Mouse (Mus musculus) thymus, postnatal 10 days (tissue): Measurements from ENCODE around the gene Sptssa.

ENCODE experiments used
- DNase-seq, 2 experiments: peaks; one replicate each; pipeline ENCODE4 v3.0.0; 2021; ENCODE audit warnings: low spot score in 2 of 2

The Sptssa gene

DNA sequence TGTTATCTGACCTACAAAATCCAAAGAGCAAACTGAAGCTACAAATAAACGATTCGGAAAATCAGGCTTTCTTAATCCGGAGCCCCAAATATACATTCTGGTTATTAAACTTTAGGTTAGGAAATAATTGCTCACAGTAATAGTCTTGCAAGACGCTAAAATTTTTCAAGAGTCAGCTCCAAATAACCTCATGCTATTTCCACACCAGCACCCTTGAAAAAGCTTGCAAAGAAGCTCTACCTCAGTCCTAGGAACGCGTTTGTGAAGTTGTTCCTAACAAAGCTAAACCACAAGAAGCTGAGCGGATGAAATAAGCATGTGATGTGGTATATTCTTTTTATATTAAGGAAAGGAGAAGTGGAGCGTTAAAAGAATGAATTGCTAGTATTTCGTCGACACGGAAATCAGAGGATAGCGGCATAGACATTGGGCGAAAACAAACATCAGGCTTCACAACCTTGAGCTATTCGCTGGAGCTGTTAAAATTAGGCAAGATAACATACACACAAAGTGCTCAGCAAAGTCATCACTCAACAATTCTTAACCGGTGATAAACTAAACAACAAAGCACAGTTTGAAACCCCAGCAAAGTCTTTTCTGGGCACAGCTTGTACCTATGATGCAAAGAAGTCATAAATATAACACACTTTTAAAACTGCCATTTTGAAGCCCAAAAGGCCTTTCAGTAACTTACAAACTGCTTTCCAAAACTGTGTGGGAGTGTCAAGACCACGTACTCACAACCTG, 908 bp downstream of the Sptssa start:
- DNase-seq: no peak

DNA sequence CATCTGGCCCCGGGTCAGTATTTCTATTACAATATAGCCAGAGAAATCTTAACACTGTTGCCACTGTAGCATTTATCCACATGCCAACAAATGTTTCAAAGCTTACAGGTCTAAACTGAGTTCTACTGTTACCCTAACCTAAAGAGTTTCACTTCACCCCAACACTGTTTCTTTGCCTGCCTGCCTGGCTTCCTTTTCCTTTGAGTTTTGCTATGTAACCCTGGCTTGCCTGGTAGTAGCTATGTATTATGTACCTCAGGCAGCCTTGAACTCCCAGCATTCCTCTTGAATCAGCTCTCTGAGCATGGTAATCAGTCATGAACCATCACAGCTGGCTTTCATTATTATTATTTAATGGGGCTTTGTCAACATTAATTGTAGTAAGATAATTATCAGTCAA, 1.6 kb downstream of the Sptssa start:
- no peak for DNase-seq

DNA sequence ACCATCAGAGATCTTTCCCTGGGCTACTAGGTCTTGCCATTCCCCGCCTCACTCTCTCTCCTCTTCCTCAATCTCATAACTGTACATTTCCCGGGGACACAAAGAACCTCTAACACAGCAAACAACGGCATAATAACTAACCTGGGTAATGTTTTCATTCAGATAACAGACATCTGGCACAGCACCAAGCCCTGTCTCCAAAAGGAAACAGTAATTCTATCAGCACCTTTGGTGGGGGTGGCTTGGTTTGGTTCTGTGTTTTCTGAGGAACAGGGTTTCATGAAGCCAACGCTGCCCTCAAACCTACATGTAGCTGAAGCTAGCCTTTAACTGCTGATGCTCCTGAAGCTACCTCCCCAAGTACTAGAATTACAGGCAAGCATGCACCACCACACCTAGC, 2.2 kb downstream of the Sptssa start:
- no peak for DNase-seq

DNA sequence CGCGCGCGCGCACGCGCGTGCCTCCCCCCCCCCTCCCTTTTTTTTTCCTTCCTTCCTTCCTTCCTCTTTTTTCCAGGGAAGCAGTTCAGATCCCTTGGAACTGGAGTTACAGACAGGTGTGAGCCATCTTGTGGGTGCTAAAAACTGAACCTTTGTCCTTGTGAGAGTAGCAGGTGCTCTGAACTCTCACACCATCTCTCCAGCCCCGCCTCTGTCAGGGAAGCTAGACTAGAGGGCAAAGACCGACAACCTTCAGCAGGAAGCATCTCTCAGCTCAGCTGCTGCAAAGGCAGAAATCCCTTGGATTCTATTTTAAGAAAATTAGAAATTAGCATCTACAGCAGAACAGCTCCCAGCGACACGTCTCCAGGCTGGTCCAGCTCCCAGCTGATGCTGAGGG, 4.0 kb downstream of the Sptssa start:
- DNase-seq: peak in 1 of 2 experiments; percentile 15

DNA sequence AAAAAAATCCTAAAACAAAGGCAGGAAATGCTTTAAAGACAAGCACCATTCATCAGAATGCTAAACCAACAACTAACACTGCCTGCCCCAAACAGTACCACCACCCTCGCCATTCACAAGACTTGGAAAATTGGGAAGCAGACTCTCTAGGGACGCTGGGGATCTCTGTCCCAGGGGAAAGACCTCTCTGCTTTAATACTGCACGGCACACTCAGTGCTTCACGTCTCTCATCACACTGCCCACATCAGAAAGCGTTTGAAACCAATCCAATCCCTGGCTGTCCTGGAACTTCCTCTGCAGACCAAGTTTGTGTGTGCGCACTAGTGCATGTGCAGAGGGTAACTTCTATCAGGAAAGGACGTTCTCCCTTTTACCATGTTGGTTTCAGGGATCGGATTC, 4.6 kb downstream of the Sptssa start:
- DNase-seq: no peak

DNA sequence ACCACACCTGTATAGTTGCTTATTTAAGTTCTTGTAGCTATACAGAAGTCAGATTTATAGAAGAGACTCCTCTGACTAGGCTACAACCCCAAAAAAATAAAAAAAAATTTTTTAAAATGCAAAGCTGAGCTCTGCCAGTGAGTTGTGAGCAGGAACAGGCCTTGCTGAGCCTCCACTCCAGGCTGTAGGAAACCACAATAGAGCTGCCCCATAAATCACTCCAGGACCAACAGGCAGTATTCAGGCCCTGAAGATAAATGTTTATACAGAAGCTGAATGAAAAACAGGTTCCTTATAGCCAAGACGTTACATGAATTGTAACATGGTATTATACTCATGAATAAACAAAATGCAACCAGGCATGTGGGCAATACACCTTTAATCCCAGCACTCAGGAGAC, 5.2 kb downstream of the Sptssa start:
- no peak for DNase-seq

DNA sequence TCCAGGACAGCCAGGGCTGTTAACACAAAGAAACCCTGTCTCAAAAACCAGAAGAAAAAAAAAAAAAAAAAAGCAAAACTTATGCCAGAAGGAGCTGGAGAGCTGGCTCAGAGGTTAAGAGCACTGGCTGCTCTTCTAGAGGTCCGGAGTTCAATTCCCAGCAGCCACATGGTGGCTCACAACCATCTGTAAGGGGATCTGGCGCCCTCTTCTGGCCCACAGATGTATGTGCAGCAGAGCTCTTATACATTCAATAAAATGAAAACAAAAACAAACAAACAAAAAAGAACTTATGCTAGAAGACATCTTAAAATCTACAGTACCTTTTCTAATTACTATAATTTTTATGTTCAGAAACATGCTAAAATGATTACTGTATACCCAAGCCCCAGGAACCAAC, 11.4 kb downstream of the Sptssa start:
- DNase-seq: no peak

DNA sequence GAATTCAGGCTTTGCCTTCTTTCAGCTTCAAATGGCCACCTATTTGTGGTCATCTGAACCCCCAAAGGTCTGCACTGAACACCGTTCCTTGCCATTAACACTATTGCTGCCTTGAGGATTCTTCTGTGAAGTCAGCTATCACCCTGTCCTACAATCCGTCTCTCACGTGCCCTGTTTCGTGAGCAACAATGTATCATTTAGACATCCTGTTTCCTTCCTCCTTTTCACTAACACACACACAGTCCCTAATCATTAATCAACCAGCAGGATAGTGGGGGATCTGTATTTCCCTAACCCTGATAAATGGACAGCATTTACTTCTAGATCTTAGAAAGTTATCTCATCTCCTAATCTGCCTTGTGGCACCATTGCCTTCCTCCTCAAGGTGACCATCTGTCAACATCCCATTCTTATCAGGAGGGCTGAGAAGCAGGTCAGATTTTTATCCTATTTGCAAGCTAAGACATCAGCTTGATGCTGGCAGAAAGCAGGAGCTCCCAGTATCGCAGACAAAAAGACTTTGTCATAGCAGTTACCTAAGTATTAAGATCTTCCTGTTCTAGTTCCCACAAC, 13.0 kb downstream of the Sptssa start:
- DNase-seq: no peak

DNA sequence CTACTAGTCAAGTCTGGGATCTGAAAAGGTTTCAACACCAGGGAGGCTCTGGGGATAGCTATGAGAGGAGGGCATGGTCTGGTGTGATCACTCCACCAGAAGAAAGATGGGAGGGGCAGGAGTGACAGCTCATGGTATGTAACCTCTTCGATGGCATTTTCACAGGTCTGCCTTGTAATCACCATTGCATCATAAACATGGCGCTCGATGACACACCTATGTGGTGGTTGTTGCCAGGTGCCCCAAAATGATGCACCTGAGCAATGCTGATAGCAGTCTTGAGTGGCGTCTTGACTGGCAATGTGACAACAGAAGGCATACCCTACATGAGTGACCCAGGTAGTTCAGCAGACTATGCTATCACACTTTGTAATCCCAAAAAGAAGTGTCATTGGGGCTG, 15.0 kb downstream of the Sptssa start:
- no peak for DNase-seq

DNA sequence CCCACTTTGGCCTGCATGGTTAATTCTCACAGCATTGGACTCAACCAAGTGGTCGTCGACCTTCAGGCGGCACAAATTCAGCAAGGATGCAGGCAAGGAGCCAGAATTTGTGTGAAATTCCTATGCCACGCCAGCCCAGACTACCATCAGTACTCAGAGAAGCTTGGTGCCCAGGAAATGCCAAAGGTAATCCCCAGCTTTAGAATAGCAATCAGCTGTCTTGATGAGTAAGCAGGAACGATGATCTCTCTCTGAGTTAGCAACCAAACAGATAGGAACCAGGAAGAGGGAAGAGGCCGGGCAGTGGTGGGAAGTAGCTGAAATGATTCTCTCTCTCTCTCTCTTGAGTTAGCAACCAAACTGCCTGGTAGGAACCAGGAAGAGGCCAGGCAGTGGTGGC, 16.1 kb downstream of the Sptssa start:
- DNase-seq: no peak

DNA sequence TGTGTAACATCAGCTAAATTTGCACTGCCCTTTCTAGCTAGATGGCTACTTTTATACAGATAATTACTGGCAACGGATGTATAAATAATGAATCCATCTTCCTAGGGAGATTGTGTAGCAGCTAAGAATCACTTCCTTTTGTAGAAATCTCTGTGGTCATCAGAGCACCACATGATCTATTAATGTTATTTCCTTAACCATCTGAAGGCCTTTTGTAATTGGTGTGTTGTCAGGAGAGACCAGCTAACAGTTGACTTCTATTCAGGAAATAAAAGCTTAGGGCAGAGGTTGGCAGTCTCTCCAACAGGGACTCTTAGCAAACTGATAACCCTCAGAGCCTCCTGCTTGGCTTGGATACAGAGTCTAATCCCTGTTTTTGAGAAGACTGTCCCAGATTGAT, 19.3 kb downstream of the Sptssa start:
- DNase-seq: no peak

DNA sequence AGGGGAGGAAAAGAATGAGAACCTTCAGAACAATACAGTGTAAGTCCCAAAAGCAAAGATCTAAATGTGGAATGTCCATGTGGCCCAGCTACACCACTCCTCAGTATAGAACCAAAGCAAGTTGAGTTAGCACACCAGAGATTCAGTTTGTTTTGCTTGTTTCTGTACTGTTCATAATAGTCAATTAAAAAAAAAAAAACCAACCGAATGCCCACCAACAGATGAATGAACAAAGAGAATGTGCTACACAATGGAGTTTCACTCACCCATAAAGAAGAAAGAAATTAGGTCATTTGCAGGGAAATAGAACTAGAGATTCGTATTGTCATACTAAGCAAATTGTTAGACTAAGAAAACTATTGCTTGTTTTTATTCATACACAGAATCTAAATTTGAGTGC, 24.2 kb downstream of the Sptssa start:
- no peak for DNase-seq

DNA sequence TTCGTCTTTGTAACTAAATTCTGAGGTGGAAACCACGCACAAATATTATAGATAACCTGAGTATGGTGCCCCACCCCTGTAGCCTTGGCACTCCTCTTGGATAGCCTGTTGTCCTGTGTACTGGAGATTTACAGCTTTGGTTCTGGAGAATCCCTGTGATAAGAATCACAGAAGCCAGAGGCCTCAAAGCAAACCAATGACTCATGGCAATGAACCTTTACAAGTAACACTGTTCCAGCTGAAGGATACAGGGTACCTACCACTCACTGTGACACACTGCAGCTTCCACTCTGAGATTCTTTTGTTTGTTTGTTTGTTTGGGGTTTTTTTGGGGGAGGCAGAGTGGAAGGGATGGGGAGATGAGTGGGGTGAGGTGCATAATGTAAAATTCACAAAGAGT, 34.4 kb downstream of the Sptssa start:
- DNase-seq: no peak

DNA sequence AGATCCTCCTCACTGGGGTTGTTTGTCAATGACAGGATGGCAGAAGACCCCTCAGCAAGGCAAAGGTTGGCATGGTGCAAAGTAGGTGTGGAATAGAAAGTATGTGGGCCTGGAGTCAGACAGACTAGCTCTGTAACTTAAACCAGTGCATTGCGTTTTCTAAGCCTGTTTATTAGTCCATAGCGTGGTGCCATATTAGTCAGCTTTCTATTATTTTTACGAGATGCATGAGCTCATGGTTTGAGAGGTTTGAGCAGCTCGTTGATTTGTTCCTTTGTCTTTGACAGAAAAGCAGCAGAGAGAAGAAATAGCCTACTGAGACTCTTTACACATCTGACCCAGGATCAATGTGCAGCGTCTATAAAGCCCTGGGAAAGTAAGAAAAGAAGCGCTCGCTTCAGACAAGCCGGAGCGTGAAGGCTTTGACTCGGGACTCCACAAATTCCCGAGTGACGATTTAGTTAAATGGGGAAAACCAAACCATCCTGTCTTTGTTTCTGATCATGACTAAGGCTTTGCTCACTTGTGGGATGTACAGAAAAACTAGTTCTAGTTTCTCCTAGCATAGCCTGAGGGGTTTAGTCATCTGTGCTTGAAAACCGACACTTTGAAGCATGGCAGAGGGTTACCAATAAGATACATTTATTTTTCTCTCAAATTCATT, 36.2 kb downstream of the Sptssa start:
- DNase-seq: no peak

DNA sequence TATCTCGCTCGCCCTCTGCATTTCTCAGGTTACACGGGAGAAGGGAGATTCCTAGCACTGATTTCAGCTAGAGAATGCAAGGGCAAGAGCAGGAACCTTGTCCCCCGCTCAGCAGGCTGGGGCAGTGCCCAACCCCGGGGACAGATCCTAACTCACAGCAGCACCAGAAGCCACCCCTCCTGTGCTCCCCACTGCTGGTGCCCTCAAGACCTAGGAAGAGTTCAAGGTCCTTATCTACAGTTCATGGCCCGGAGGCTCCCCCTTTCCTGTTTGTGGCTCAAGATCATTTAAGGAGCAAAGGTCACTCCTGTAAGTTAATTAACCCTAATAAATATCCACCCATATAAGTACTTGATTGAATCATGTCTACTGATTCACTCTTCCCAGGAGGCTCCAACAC, 47.4 kb downstream of the Sptssa start:
- DNase-seq: no peak

DNA sequence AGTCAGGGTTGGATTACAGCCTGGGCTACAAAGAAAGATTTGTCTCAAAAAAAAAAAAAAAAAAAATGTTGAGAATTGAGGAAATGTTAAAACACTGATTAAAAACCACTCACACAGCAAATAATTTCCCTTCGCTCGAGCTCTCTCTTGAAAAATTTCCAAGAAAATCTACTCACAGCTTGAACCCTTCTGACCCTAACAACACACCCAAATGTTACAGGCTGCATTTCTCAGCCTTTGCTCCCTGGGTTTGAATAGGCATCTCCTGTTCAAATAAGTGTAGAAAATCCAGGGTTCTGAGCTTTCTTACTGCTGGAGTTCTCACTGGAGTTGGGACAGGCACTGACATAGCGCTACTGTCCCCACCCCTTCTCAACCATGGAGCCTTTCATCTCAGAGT, 51.2 kb downstream of the Sptssa start:
- no peak for DNase-seq

DNA sequence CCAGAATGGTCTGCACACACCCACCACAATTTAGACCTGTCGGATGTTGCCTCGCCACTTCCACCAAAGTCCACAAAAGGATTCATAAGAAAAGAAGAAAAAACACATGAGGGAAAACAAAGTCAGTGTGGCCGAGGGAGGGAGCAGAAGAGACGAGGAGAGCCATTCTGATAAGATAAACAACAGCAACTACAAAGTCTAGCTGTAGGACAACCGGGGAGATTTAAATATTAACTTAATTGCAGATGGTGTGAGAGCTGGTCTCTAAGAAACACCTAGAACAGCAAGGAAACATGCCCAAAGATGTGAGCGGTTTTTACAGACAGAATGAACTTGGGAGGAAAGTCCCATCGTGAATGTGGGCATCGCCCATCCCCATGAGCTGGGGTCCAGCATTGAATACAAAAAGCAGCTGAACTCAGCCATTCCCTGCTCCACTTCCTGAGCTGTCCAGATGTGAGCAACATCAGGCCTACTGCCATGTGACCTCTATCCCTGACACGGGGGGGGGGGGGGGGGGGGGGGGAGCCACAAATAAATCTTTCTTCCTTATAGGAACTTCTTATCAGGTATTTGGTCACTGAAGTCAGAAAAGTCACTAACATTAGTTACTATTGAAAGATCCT, 52.7 kb downstream of the Sptssa start:
- DNase-seq: no peak

DNA sequence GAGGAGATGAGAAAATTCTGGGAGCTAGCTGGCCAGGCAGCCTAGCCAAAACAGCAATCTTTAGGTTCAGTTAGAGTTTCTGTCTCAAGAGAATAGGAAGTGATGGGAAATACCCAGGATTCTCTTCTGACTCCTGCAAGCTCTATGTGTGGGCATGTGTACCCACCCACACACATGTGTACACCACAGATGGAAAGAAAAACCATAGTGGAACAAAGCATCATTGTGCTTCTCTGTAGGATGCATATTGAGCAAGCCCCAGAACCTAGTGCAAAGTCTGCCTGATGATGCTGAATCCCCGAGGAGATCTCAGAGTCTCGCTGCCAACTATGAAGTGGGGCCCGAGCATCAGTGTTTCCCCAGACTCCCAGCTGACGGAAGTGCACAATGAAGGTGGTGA, 55.9 kb downstream of the Sptssa start:
- DNase-seq: no peak

DNA sequence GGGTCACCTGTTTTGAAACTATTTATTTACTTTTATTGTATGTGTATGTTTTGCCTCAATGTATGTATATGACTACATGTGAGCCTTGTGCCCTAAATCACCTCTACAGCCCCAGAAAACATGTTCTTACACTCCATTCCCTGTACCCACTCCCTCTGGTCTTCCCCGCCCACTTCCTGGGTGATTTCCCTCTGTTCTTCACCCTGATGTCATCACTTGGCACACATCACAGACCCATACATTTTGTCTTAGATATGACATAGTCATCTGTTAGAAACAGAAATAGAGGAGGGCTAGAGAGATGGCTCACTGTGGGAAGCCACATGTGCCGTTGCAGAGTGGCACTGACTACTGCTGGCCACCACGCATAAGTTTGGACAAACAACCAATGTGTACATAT, 58.0 kb downstream of the Sptssa start:
- no peak for DNase-seq

DNA sequence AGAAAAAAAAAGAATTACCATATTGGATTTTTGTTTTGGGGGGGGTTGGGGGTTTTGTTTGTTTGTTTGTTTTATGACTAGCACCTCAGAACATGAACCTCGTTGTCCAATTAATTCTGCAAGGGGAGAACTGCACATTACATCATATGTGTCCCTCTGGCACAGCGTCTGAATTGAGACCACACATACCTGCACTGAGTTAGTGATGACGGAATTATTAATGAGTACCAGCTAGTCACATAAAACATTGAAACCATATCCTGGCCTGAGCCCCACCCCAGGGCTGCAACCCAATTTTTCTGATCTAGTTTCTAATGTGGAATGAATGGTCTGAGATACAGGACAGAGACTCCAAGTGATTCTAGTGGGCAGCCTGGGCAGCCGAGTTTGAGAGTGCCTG, 59.7 kb downstream of the Sptssa start:
- no peak for DNase-seq
